Mouse (Mus musculus) CH12.LX (cell line): ENCODE measurements around the gene Mvd. TPM values are rescaled to one million over a fixed set of nuclear protein-coding genes. Genes with fewer than 3 reads are reported as not detected.

Source experiments
- DNase-seq: peaks from one replicate; pipeline ENCODE4 v3.0.0-alpha.2; 2013; ENCODE audit errors: extremely low read depth
- H3K27ac ChIP-seq: 2 replicates; pipeline ENCODE4 v1.5.1; 2012; ENCODE audit warnings: low read depth, mild to moderate bottlenecking, control low read depth, moderate library complexity; ENCODE audit not compliant: insufficient read depth
- H3K27me3 ChIP-seq: replicated peaks from 2 replicates; pipeline ENCODE3; 2012; ENCODE audit warnings: inconsistent platforms
- H3K36me3 ChIP-seq, 2 experiments: replicated peaks in 1 of 2; 2 replicates each; pipeline versions ENCODE3 to v1.6.1; 2012; ENCODE audit warnings: inconsistent platforms in 1 of 2, low read length in 1 of 2, mild to moderate bottlenecking in 1 of 2, mixed read lengths in 1 of 2, moderate library complexity in 1 of 2; ENCODE audit not compliant: control insufficient read depth in 1 of 2, insufficient read depth in 1 of 2
- H3K4me1 ChIP-seq, 2 experiments: 2 replicates each; pipeline ENCODE4 v1.6.1; 2012; ENCODE audit warnings: inconsistent platforms in 1 of 2, moderate library complexity in 1 of 2; ENCODE audit not compliant: insufficient read depth in 2 of 2, control insufficient read depth in 1 of 2
- H3K4me2 ChIP-seq: 2 replicates; pipeline ENCODE4 v1.6.1; 2012; ENCODE audit warnings: low read depth, mild to moderate bottlenecking, control low read depth; ENCODE audit not compliant: poor library complexity, insufficient read depth, severe bottlenecking
- H3K4me3 ChIP-seq, 3 experiments: fragments of 150-350 bp in 1 of 3; sonication (generic) in 1 of 3; replicated peaks in 1 of 3; 2 replicates each; pipeline versions ENCODE3 to v1.5.1; 2011 to 2012; ENCODE audit warnings: low read depth in 2 of 3, low read length in 2 of 3, mild to moderate bottlenecking in 2 of 3, moderate library complexity in 2 of 3, control low read depth in 1 of 3, improper control_type of control experiment in 1 of 3, inconsistent platforms in 1 of 3, mixed read lengths in 1 of 3; ENCODE audit not compliant: poor library complexity in 1 of 3
- H3K79me2 ChIP-seq: replicated peaks from 2 replicates; pipeline ENCODE4 v1.6.1; 2012; ENCODE audit warnings: mild to moderate bottlenecking, moderate library complexity; ENCODE audit not compliant: control insufficient read depth, poor library complexity, insufficient read depth, severe bottlenecking; ENCODE audit errors: extremely low read depth
- H3K9ac ChIP-seq: 2 replicates; pipeline ENCODE4 v1.6.1; 2012; ENCODE audit warnings: low read depth, mild to moderate bottlenecking, control low read depth, moderate library complexity; ENCODE audit not compliant: insufficient read depth
- H3K9me3 ChIP-seq: replicated peaks from 2 replicates; pipeline ENCODE3; 2012; ENCODE audit warnings: low read length, inconsistent platforms, mixed read lengths
- BHLHE40 ChIP-seq: IDR thresholded peaks from 2 replicates; pipeline ENCODE4 v1.6.1; 2011; ENCODE audit warnings: mild to moderate bottlenecking, low read depth, low read length, improper control_type of control experiment
- CTCF ChIP-seq, 2 experiments: IDR thresholded peaks in 1 of 2; conservative IDR thresholded peaks in 1 of 2; 2 replicates each; pipeline ENCODE4 v1.5.1; 2011 to 2012; ENCODE audit warnings: low read depth in 2 of 2, low read length in 2 of 2, improper control_type of control experiment in 1 of 2, inconsistent platforms in 1 of 2, mild to moderate bottlenecking in 1 of 2, moderate library complexity in 1 of 2
- E2F4 ChIP-seq: IDR thresholded peaks from 2 replicates; pipeline ENCODE4 v1.6.1; 2011; ENCODE audit warnings: low read depth, low read length, improper control_type of control experiment; ENCODE audit not compliant: insufficient replicate concordance
- GABPA ChIP-seq: IDR thresholded peaks from 2 replicates; pipeline ENCODE4 v1.6.1; 2012; ENCODE audit warnings: low read depth, low read length, improper control_type of control experiment, inconsistent platforms; ENCODE audit not compliant: insufficient replicate concordance
- JUN ChIP-seq: IDR thresholded peaks from 2 replicates; pipeline ENCODE4 v1.6.1; 2011; ENCODE audit warnings: low read depth, mild to moderate bottlenecking, low read length, improper control_type of control experiment, moderate library complexity; ENCODE audit not compliant: insufficient read depth
- MAX ChIP-seq: IDR thresholded peaks from 2 replicates; pipeline ENCODE4 v1.6.1; 2011; ENCODE audit warnings: low read length, improper control_type of control experiment
- NELFE ChIP-seq: IDR thresholded peaks from 2 replicates; pipeline ENCODE4 v1.6.1; 2011; ENCODE audit warnings: low read depth, low read length, improper control_type of control experiment
- RCOR1 ChIP-seq: conservative IDR thresholded peaks from 2 replicates; pipeline ENCODE4 v1.6.1; 2012; ENCODE audit warnings: low read depth, mild to moderate bottlenecking, inconsistent platforms, low read length, improper control_type of control experiment
- SMC3 ChIP-seq: IDR thresholded peaks from 2 replicates; pipeline ENCODE4 v1.6.1; 2011; ENCODE audit warnings: low read depth, low read length, improper control_type of control experiment
- UBTF ChIP-seq: IDR thresholded peaks from 2 replicates; pipeline ENCODE4 v1.6.1; 2012; ENCODE audit warnings: low read depth, mild to moderate bottlenecking, inconsistent platforms, low read length, improper control_type of control experiment, moderate library complexity
- ZMIZ1 ChIP-seq: IDR thresholded peaks from 2 replicates; pipeline ENCODE4 v1.6.1; 2012; ENCODE audit warnings: low read depth, mild to moderate bottlenecking, inconsistent platforms, low read length, improper control_type of control experiment
- ZNF384 ChIP-seq: IDR thresholded peaks from 2 replicates; pipeline ENCODE4 v1.6.1; 2012; ENCODE audit warnings: low read depth, low read length, improper control_type of control experiment, inconsistent platforms
- dilution Hi-C: fragments of 300-500 bp; cut with MboI; formaldehyde crosslinking; loops from 2 replicates; pipeline ENCODE4 v1.14.3; 2020; ENCODE audit warnings: low sequenced_read_pairs; ENCODE audit not compliant: extremely low pct_unique_long_range_greater_than_20kb, extremely low pct_ligation_motif_present
- in situ Hi-C: fragments of 300-500 bp; cut with MboI; formaldehyde crosslinking; loops from 3 replicates; pipeline ENCODE4 v1.14.3; 2019; ENCODE audit warnings: low sequenced_read_pairs, low pct_ligation_motif_present, low pct_unique_long_range_greater_than_20kb, mixed read lengths
- polyA plus RNA-seq: library from polyadenylated mRNA; unstranded; fragments of >175 nt; gene quantifications from 2 replicates; pipeline ENCODE4 v1.2.1, GENCODE M21; 2012; ENCODE audit warnings: low read depth; ENCODE audit not compliant: insufficient read length
- total RNA-seq, 2 experiments: library from RNA; depleted of rRNA; stranded (reverse); fragments of 300-350 nt in 1 of 2; fragments of >200 nt in 1 of 2; gene quantifications; 2 replicates each; pipeline ENCODE4 v1.2.3; 2012 to 2014

The Mvd gene
- total and polyA plus RNA-seq, 3 experiments: 47.3 to 80.3 (median 54.0) TPM

- DNase-seq: no peak
- TF ChIP-seq CTCF (conservative IDR thresholded peaks at IDR 0.05 in 1 of 2, IDR thresholded peaks at IDR 0.05 in 1 of 2; ENCODE audit: low read depth in 2 of 2, low read length in 2 of 2) (peak; percentile 10 to 50; a peak in 2 of 4 replicates), BHLHE40 (no peak), RCOR1 (no peak), SMC3 (peak; percentile 37; the same call in 1 of the 2 replicates), ZNF384 (peak; percentile 34; the same call in 1 of the 2 replicates)
- Histone ChIP-seq H3K27me3 (peaks cover 45% of the 10 kb centered on the region), H3K36me3 (no peaks in the 10 kb centered on the region), H3K4me2 (no peak overlapping the region), H3K4me3 (no peak overlapping the region), H3K4me1 (peaks cover 9 to 48% of the 10 kb centered on the region in 2 experiments), H3K9me3 (peaks cover 3% of the 10 kb centered on the region), H3K9ac (no peak overlapping the region), H3K79me2 (no peaks in the 10 kb centered on the region), H3K27ac (no peak overlapping the region)
- dilution Hi-C loops: no loop called here
- in situ Hi-C loops: no loop called here
Measured at GRCm38 (mm10) chr8:122459218-122459900, 16.1 kb upstream of the Mvd start.

- peaks cover 41% of the 10 kb centered on the region for H3K27me3 ChIP-seq
- no peak overlapping the region for H3K4me2 ChIP-seq
- no peak overlapping the region for H3K9ac ChIP-seq
- H3K9me3 ChIP-seq: no peaks in the 10 kb centered on the region
- H3K4me1 ChIP-seq: peaks cover 9 to 40% of the 10 kb centered on the region in 2 experiments
- no peak for TF ChIP-seq ZMIZ1
- no peak for TF ChIP-seq JUN
- no peak for TF ChIP-seq UBTF
- no peaks in the 10 kb centered on the region for H3K79me2 ChIP-seq
- no peak for DNase-seq
- H3K27ac ChIP-seq: no peak overlapping the region
- dilution Hi-C loops: no loop called here
- no peak overlapping the region for H3K4me3 ChIP-seq
- no peaks in the 10 kb centered on the region for H3K36me3 ChIP-seq
- in situ Hi-C loops: no loop called here
Measured at GRCm38 (mm10) chr8:122457171-122457570, 13.9 kb upstream of the Mvd start.

DNA sequence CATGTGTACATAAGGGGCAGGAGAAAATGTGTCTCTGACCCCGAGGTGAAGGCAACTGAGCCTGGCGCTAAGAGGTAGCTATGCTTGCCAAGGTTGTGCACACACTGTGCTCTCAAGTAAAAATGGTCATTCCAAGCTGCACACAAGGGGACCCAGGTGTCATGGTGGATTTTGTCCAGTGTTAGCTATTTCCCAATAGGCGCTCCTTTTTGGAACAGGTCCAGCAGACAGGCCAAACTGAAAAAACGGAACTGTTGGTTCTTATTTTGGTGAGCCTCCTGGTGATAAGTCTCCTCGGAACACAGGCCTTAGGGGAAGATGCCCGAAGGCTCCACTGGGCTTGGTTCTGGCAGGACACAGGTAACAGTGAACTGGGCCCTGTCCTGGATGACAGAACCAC lies 11.2 kb upstream of the Mvd start:
- dilution Hi-C loops: no loop called here
- H3K4me3 ChIP-seq: no peak overlapping the region
- H3K36me3 ChIP-seq: no peaks in the 10 kb centered on the region
- H3K27ac ChIP-seq: no peak overlapping the region
- H3K4me1 ChIP-seq: peaks cover 2 to 24% of the 10 kb centered on the region in 2 experiments; a peak in 3 of 4 replicates
- H3K79me2 ChIP-seq: no peaks in the 10 kb centered on the region
- no peak overlapping the region for H3K9ac ChIP-seq
- no peak overlapping the region for H3K4me2 ChIP-seq
- no peak for DNase-seq
- H3K27me3 ChIP-seq: peaks cover 20% of the 10 kb centered on the region
- H3K9me3 ChIP-seq: no peaks in the 10 kb centered on the region
- in situ Hi-C loops: no loop called here
- no peak for TF ChIP-seq GABPA
- TF ChIP-seq MAX: no peak
- no peak for TF ChIP-seq BHLHE40
- TF ChIP-seq E2F4: no peak
- TF ChIP-seq NELFE: no peak
